Mouse (Mus musculus): ENCODE data around the gene Lmx1a. TPM values are rescaled to one million over a fixed set of nuclear protein-coding genes. Genes with fewer than 3 reads are reported as not detected.
A peak's percentile ranks its signal among the peaks of the same experiment; 100 is the strongest.

Lmx1a gene
- total RNA-seq, 2 experiments from 2014 or later, result not detected

DNA sequence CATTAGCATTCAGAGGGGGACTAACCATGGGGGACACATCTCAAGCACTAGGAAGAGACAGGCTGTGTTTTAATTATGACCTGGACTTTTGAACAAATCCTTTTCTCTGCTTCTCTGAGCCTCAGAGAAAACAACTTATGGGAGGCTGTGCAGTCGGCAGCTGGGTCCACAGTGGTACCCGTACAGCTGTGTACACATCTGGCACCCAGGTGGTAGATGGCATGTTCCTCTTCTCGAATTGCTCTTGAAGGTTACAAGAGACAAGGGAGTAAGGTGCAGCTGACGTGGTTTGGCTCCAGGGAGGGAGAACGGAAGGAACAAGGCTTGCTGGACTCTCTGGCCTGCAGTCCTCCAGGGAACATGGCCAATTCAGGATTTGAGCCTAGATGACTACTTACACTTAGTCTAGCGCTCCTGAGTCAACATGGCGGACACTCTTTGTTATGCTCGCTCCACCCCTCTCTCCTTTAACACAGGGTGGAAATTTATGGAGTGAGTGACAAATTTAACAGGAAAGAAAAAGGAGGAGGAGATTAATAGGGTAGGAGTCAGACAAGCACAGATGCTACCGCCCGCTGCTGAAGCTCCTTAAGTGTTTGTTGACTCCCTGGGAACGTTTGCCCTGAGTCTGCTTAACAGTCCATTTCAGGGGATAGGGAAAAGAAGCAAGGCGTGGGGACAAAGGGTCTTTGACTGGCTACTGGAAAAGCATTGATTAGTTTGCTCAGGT, 99.8 kb downstream of the Lmx1a start:
- DNase-seq, result no peak

DNA sequence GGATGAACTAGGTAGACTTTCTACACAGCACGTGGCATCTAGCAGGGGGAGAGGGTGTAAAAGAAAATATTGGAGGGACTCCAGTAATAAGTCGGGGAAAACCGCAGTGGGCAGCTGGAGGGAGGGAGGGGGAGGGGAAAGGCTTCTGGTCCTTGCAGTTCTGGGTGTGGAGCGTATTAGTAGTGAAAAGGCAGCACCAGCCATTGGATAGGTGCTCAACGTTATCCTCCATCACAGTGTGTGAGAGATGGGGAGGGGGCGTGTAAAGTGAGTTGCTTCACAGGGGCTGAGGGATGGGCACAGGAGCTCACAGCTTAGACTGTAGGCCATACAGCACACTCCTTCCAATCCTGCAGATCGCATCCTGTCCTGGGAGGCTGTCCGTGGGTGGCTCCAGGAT, 100.4 kb downstream of the Lmx1a start:
- no peak for DNase-seq

DNA sequence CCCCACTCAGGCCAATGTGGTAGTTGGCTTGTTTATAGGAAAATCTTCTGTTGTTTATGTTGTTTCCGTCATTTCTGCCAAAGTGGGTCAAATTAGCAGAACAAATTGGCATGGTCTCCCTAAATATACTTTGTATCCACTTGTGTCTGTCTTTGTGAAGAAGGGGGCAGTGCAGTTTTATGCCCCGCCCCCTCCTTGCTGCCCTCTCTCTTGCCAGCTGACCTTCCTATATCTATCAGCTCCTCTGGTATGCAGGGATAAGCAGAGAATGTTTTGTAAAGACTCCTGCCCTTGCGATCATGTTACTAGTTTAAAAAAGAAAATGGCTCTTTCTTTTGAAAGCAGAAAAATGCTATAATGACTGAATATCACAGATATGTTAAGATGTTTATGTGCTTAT, 101.7 kb downstream of the Lmx1a start:
- DNase-seq, result no peak

DNA sequence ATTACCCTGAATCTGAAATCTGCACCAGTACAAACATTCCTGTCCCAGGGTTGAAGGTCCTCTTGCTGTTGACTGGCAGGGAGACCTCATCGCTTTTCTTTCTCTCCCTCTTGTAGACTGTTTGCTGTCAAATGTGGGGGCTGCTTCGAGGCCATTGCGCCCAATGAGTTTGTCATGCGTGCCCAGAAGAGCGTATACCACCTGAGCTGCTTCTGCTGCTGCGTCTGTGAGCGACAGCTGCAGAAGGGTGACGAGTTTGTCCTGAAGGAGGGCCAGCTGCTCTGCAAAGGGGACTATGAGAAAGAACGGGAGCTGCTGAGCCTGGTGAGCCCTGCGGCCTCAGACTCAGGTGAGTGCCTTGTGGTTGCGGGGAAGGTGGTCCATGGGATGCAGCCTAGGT, 102.2 kb downstream of the Lmx1a start:
- DNase-seq, result no peak

DNA sequence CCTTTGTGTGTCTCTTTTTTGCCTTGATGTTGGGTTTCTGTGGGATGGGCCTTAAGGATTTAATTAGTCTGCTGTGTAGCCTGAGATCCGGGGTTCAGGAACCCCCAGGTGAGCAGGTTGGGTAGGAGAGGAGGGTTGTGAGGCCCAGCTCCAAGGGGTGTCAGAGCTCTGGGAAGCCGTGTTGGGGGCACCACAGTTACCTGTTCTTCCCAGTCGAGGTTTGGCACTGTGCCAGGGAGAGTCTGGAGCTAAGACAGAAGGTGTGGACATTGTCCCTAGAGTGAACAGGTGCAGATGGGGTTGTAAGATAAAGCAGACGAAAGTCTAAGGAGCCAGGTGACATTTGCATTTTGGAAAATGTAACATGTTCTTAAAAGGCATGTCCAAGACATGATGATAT, 112.9 kb downstream of the Lmx1a start:
- no peak for DNase-seq

DNA sequence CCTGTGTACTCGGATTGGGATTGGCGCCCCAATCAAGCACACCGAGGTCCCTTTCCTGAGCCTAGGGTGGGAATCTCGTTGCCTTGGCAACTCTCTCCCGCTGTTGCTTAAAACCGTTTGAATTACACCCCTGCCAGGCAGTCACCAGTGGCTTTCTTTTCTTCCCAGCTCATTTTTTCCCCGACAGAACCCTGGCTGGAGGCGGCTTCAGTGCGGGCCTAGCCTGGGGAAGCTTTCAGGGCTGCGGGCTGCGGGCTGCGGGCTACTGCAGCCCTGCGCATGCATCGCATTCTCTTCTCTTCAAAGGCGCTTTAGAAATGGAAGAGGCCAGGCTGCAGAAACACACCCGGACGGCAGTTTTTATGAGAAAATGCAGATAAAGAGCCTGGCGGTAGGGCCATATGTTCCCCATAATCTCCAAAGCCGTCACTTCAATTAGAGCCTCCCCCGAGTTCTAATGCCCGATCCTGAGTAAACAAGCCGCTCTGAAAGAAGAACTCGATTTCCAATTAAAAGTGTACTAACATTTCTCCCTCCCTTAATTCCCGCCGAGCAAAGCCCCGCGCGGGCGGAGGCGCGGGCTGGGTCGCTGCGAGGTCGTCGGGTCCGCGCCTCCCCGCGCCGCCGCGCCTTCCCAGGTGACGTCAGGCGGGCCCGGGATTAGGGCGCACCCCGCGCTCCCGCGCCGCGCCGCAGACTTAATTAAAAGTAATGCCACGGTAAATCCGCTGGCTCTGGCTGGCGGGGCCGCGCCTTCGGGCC, 113.7 kb downstream of the Lmx1a start:
- DNase-seq, result peak; percentile 17

DNA sequence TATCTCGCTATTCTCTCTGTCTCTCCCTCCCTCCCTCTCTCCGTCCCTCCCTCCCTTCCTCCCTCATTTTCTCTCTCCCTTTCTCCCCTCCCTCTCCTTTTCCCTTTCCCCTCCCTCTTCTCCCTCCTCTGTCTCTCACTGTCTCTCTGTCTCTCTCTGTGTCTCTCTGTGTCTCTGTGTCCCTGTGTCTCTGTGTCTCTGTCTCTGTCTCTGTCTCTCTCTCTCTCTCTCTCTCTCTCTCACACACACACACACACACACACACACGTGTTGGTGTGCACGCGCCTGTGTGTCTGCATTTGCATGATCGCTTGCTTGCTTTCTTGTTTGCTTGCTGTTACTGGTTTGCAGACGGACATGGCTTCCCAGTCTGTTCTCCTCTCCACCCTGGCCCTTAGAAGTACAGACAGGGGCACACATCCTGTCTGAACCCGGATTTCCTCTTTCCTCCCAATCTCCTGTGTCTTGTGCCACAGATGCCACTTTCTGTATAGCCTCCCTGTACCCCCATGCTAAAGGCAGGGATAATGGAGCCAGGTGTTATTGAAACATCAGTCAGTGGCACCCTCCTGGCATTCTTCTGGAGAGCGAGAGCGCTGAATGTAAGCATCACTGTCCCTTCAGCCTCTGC, 114.4 kb downstream of the Lmx1a start:
- DNase-seq, result no peak

DNA sequence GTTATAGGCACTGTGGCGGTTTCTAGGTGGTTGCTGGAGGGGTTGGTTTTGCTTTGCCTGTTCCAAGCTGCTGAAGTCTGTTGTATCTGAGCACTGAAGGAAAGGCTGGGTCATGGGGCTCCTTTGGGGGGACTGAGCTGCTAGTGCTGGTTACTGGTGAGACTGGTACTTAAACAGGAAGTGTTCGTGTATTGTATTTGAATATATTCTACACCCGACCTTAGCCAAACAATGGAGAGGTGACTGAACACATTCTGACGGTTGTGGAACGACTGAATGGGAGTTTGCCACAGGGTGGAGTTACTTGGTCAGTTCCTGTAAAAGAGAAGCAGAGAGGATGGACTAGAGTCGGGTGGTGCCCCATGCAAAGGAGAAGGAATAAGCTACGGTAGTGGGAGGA, 115.8 kb downstream of the Lmx1a start:
- no peak for DNase-seq

DNA sequence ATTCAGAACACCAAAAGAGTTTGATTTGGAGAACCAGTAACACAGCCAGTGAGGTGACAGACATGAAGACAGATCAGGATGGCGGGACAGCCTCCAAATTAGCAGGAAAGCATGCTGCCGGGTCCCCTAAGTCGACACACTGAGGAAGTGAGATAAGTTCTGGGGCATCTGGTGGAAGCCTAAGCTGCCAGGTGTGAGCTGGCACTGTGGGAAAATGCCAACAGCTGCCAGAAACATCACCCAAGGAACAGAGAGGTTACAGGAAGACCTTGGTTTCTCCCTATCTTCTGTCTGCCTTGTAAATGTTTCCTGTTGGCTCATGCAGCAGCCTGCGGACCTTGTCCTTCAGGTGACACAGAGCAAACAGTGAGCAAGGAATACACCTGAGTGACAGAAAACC, 122.1 kb downstream of the Lmx1a start:
- no peak for DNase-seq

DNA sequence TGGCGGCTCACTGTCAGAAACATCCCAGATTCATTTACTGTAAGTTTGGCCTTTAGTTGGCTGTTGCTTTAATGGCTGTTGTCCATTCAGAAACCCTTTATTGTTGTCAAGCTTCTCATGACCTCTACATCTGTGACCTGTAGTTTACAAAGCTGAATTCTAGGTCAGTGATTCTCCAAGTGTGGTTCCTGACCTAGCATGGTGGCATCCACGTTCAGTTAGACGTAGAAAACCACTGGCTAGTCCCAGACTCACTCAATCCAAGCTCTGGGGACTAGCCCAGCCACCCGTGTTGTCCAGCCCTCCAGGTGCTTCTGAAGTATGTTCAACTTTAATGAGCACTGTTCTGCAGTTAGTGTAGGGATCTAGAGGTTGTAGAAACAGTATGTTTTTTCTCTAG, 126.1 kb downstream of the Lmx1a start:
- no peak for DNase-seq

DNA sequence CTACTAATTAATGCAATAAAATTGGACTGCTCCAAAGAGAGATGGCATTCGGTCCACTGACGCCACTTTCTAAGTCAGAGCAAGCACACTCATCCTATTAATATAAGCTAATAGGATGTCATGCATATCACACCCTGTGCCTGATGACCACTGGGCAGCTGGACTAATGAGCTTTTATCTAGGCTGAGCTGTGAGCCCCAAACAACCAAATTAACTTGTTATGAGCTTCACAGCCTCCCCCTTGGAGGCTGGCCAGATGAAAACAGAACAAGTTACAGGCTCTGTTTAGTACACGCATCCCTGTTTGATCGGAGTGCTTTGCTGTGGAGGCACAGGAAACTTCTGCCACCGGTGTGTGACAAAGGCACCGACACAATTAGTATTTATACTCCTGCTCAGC, 128.0 kb downstream of the Lmx1a start:
- no peak for DNase-seq

DNA sequence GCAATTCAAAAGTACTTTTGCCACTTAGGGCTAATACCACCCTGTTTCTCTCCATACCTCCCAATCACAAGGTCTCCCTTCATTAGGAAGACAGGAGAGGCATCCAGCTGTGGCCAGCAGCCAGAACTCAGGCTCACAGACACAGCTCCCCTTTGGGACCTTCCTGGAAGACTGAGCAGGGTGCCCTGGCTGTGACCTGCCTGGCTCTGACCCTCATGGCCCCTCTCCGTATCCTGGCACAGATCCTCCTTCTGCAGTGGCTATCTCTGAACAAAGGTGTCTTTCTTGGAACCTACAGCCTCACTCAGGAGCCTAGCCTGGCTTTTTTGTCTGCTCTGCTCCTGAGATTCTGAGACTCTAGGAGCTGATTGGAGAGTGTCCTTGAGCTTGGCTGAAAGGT, 128.6 kb downstream of the Lmx1a start:
- no peak for DNase-seq

DNA sequence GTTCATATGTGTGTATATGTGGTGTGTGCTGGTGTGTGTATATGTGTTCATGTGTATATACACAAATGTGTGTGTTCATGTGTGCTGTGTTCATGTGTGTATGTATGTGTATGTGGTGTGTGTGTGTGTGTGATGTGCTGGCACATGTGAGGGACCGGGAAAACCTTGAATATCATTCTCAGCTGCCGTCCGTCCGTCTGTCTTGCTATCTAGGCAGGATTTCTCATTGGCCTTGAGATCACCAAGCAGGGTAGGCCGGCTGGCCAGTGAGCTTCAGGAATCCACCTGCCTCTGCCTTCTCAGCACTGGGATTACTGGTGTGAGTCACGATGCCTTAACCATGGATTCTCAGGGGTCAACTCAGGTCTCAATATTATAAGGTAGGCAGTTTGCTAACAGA, 131.0 kb downstream of the Lmx1a start:
- DNase-seq, result no peak

DNA sequence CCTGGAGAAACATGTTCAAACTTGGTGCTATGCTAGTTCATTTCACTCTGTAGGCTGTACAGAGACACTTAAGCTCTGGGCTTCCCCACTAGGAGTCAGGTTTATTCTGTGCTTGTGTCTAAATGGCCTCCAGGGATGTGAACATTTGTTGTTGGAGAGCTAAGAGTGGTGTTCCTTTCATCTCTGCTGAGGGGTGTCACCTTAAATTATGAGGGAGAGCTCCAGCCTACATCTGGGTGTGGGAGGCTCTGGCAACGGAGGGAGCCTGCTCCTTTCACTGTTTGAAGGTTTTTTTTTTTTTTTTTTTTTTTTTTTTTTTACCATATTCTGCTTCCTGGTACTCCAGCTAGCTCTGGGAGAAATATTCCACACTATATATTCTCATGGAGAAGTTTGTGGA, 132.1 kb downstream of the Lmx1a start:
- no peak for DNase-seq

DNA sequence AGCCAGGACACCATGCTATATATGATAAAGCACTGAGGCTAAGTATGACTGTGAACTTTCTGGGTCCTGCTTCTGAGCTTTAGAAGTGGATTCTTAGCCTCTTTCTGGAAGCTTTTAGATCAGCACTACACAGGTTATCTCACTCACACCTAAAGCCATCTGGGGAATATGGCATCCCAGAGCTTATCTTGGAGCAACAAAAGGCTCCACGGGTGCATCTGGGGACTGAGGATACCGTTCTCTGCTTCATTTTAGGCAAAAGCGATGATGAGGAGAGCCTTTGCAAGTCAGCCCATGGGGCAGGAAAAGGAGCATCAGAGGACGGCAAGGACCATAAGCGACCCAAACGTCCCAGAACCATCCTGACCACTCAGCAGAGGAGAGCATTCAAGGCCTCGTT, 141.3 kb downstream of the Lmx1a start:
- DNase-seq, result no peak

DNA sequence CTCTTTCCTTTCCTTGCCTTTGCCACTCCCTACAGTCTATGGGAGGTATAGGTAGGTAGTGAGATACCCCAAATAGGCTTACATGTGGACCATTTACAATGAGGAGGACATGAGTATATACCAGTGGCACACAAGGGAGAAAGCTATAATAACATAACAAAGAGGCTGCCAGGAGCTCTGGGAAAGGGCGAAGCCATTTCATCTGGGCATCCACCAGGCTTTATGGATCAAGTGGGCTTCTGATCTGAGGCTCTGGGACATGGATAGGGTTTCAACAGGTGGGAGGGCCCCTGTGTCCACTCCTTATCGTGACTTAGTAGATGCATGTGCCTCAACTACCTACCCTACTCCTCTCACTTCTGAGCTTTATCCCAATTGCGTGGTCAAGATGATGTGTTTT, 142.6 kb downstream of the Lmx1a start:
- no peak for DNase-seq

DNA sequence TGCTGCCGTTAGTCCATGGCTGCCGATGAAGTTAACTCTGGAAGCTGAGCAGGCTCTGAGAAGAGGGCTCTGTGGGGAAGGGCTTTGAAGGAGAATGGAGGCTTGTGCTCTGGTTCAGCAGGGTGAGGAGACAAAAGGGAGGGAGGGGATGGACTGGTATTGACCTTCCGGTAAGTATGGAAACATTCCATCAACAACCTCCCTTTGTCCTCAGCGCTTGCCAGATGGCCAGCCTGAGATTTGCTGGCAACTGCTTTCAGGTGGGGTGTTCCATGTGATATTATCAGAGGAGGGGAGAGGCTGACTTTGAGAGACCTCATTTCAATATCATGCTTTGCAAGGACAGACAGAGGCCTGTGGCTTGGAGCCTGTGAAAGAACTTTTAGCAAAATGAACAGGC, 165.8 kb downstream of the Lmx1a start:
- DNase-seq, result no peak

DNA sequence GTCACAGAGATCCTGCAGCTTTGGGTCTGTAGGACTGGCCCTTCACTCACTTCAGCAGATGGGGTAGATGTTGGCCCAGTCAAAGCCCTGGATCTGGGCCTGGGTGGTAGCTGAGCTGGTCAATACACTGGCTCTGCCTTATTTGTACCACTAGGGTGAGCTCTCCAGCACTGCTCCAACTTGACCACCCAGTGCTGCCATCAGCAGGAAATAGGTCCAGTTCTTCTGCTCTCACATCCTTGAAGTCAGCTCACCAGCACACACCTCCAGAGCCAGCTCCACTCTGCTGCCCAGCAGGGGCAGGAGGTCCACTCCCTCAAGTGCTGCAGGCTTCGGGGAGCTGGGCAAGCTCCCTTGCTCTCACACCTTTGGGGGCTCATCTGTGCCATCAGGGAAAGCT, 183.0 kb downstream of the Lmx1a start:
- DNase-seq, result no peak

DNA sequence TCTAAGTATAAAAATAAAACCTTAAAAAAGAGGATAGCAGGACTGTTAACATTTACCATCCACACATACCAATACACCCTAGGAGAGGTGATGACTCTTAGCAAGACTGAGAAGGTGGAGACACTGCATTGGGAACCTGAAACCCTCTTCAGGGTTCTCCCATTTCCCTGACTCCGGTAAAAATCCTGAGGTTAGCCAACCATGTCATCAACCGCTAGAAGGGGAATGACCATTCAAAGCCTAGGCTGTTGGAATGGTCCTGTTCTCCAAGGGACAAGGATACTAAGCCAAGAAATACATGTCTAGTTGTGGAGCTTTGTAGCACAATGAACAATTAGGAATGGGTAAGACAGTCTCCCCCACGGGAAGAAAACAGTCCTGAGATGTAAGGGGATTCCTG, 185.1 kb downstream of the Lmx1a start:
- no peak for DNase-seq

DNA sequence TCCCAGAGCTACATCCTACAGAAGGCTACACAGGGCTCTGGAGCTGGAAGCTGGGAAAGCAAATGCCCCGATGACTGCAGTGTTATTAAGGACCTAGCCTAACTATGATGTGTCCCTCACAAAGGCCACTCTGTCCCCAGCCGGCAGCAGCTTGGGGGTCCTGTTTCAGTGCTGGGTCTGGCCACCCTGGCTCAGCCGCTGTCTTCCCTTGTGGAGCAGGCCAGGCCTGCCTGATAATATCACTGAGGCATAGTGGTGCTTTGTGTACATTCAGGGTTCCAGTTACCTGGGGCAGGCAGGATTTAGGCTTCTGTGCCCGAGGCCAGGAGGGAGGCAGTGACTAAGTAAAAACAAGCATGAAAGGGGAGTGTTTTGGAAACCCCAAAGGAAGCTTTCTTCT, 188.9 kb downstream of the Lmx1a start:
- no peak for DNase-seq

DNA sequence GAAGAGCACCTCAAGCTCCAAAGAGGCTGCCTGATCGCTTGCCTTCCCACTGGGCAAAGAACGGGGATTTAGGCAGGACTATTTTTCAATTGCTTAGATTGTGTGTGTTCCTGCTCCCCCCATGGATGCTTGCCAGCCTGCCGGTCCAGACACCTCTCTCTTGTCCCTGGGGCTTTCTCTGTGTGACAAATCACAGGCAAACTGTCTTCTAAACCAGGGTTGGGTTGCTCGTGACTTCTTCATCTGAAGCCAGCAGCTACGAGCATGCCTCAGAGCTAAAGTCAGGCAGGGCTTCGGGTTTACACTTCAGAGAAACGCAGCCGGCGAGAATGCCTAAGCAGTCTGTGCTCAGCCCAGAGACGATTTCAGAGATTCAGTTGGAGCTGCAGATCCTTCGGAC, 189.3 kb downstream of the Lmx1a start:
- DNase-seq, result no peak

DNA sequence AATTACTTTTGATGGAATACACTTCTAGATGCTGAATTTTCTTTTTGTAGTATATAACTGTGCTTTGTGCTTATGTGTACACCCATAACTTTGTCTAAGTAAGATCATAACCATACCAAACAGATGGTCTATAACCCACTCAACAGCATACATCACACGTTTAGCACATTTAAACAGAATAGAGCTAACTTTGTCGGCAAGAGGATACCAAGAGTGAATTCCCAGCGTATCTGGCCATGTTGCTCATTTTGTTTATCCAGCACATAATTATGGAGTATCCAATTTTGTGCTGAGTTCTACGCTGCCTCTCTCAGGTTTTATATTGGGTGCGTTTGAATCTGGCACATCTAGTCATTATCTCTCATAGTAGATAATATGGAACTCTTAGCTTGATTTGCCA, 196.7 kb downstream of the Lmx1a start:
- DNase-seq, result no peak

DNA sequence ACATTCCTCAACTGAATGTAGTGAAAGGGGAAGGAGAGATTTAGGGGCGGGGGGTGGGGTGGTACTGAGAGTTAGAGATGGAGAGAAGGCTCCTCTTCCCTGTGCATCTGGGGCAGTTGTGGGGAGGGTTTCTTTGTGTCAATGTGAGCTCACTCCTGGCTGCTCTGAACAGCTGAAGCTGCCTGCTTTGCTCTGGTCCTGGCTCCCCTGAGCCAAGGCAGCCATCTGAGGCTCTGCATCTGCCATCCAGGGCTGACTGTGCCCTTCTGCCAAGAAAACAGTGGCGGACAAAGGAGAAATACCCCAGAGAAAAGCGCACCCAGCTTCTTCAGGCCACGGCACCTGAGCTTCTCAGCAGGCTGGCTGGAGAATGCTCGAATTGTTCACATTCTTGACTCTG, 199.1 kb downstream of the Lmx1a start:
- DNase-seq, result no peak

DNA sequence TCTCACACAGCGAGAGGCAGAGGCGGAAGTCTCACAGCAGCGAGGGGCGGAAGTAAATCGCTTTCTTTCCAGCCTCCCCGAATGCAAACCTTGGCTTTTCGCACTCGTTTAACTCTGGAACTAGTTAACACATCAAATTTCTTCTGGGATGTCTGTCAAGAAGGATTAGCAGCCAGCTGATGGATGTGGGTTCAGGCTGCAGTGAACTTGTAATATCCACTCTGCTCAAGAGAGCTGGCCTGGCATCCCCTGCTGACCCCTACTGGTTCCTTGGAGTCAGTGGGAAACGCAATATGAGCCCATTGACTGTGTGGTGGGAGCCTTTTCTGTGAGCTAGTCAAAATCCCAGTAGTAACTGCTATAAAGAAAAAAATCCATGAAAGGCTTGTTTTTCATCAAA, 199.8 kb downstream of the Lmx1a start:
- peak; percentile 11 for DNase-seq

All from heart, postnatal 4 days (tissue).